Mouse (Mus musculus) left cerebral cortex, postnatal 36 days (tissue): ENCODE results near the gene Pde4d. TPM values are rescaled to one million over a fixed set of nuclear protein-coding genes. Genes with fewer than 3 reads are reported as not detected.

Experiments
- DNase-seq, 2 experiments: peaks; one replicate each; pipeline ENCODE4 v3.0.0; 2021 to 2022; ENCODE audit warnings: low spot score in 2 of 2, mixed read lengths in 1 of 2
- intact Hi-C: fragments of 180-260 bp; cut with DNase I; formaldehyde crosslinking; loops from one replicate; pipeline ENCODE4 v1.15.1; 2025
- total RNA-seq, 2 experiments: library from RNA; stranded (reverse); gene quantifications; 2 replicates each; pipeline ENCODE4 v1.2.3; 2021

The Pde4d gene
- total RNA-seq, 2 experiments from 2014 or later = 110 to 119 TPM

GRCm38 (mm10) chr13:108542342-108542761, 92.6 kb downstream of the Pde4d start:
- intact Hi-C loops = no loop called here

GRCm38 (mm10) chr13:108552288-108552687, 102.5 kb downstream of the Pde4d start:
- DNase-seq = no peak

More at GRCm38 (mm10) chr13:108542342-108542761, 92.6 kb downstream of the Pde4d start:
- DNase-seq = no peak

GRCm38 (mm10) chr13:108552995-108553394, 103.2 kb downstream of the Pde4d start:
- DNase-seq = no peak
- intact Hi-C loops = no loop called here

More at GRCm38 (mm10) chr13:108552288-108552687, 102.5 kb downstream of the Pde4d start:
- intact Hi-C loops = no loop called here

DNA sequence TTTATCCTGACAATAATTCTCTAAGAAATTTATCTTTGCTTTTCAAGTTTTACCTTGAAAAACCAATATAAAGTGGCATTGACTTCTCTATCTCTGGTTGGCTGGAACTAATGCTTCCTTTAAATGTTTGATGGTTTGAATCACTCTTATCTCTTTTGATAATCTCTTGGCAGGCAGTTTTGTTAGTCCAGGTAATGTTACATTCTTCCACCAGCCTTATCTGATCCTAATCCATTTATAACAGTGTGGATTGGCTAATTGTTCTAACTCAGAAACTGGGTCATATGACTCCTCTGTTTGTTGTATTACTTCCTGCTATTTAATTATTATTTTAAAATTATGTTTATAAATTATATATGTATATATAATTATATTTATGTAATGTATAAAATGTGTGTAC, 105.2 kb downstream of the Pde4d start:
- DNase-seq = no peak
- intact Hi-C loops = no loop called here

GRCm38 (mm10) chr13:108596938-108597337, 147.2 kb downstream of the Pde4d start:
- no peak for DNase-seq
- intact Hi-C loops = no loop called here

DNA sequence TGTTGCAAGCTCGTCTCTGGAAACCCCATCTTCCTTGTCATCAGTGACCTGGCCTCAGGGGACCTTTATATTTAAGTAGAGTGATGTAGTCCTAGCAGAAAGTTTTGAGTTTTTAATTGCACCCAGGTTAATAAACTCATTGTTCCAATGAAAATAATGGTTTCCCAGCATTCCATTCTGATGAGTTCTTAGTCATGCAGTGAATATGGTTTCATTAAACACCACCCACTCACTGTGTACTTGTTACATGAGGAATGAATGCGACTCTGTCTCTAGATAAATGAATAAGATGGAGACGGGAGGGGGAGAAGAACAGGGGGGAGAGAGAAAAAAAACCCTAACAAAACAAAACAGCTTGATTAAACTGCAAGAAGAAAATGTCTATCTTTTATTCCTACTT, 148.9 kb downstream of the Pde4d start:
- intact Hi-C loops = no loop called here
- no peak for DNase-seq

- intact Hi-C loops = no loop called here
- DNase-seq = no peak
These were observed 149.6 kb downstream of the Pde4d start for GRCm38 (mm10) chr13:108599186-108599900.

- intact Hi-C loops = no loop called here
- DNase-seq = no peak
These were observed 151.3 kb downstream of the Pde4d start for GRCm38 (mm10) chr13:108601021-108601420.

- no peak for DNase-seq
- intact Hi-C loops = no loop called here
These were observed 153.8 kb downstream of the Pde4d start for GRCm38 (mm10) chr13:108603502-108603901.

GRCm38 (mm10) chr13:108604213-108604612, 154.5 kb downstream of the Pde4d start:
- intact Hi-C loops = no loop called here
- no peak for DNase-seq

GRCm38 (mm10) chr13:108618207-108618606, 168.5 kb downstream of the Pde4d start:
- intact Hi-C loops = no loop called here
- DNase-seq = no peak

GRCm38 (mm10) chr13:108622681-108623080, 172.9 kb downstream of the Pde4d start:
- intact Hi-C loops = no loop called here
- no peak for DNase-seq

- DNase-seq = no peak
- intact Hi-C loops = no loop called here
These were observed 174.2 kb downstream of the Pde4d start for GRCm38 (mm10) chr13:108623929-108624328.

DNA sequence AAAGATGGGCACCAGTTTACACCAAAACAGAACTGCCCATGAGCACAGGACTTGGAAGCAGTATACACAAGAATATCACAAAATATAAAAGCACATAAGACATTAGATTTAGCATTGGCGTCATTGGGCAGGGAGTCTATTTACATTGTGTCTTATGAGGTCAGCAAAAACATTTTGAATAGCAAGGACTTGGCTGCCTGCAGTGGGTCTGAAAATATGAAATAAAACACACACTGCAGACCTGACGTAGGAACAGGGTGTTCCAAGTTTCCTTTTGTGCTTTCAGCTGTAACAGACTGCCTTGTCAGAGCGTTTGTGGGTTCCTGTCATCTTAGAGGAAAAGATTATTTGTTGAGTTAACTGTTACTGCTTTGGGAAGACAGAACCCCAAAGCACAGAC, 176.4 kb downstream of the Pde4d start:
- no peak for DNase-seq
- intact Hi-C loops = no loop called here

DNA sequence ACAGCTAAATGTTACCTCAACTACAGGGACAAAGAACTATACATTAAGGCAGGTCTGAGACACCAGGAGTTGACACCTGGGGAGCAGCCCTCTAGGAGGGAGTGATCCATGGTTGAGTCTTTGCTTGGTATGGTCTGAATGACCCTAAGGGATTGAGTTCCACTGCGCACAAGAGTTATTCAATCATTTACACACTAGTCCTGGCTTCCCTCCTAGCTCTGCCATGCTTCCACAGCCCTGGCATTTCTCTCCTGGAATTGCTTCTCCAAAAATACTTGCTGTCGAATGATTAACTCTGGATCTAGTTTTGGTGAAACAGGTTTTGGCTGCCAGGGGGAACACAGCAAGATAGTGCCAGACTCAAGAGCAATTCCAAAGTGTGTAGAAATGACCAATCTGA, 178.8 kb downstream of the Pde4d start:
- DNase-seq = no peak
- intact Hi-C loops = no loop called here

DNA sequence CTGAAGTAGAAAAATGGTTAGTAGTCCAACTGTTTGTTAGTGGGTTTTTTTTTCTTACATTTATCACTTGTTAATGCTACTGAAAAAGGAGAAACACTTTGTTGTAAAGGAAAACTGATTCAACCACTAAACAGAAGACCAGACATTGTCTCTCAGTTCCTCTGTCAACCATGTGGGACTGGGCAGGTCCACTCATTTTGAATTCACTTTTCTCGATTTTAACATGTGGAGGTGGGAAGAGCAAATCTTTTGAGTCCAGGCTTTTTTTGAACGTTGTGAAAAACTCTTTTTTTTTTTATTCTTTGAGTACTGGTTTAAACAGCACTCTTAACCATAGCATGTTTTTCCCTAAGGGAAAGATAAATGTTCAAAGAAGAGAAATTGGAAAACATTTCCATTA, 180.8 kb downstream of the Pde4d start:
- intact Hi-C loops = no loop called here
- DNase-seq = no peak

DNA sequence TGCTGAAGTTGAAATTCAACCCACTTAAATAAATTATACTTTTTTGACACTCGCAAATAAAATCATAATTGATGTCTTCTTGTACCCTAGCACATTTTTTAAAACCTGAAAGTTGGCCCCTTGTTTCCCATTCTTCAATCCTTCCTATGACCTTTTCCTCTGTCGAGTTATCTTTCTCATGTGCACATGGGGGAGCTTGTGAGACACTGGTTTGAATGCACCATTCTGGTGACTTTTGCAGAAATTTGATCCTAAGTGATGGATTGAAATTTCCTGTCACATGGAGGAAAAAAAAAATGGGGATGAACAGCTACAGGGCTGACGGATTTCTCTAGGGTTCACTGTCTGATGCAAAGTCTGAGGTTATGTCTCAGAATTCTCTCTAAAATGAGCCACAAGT, 181.5 kb downstream of the Pde4d start:
- intact Hi-C loops = no loop called here
- DNase-seq = no peak

DNA sequence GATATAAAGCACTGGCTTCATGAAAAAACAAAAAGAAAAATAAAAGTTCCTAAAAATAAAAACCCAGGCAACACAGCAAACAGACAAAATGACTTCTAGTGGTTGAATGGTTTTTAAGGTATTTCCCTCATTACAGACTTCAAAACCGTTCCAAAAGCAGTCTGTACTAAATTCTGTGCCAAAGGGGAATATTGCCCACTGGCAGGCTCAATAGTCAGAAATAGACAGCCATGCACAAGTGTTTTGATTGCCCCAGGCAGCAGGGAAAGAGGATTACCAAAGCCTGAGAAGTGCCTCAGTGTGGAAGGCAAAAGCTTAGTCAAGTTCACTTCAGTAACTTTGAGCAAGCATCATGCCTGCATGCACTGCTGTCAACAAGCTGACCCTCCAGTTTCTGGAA, 186.8 kb downstream of the Pde4d start:
- no peak for DNase-seq
- intact Hi-C loops = no loop called here

GRCm38 (mm10) chr13:108642259-108642658, 192.5 kb downstream of the Pde4d start:
- no peak for DNase-seq
- intact Hi-C loops = no loop called here

- no peak for DNase-seq
- intact Hi-C loops = no loop called here
These were observed 197.1 kb downstream of the Pde4d start for GRCm38 (mm10) chr13:108646801-108647200.

GRCm38 (mm10) chr13:108647239-108647638, 197.5 kb downstream of the Pde4d start:
- DNase-seq = no peak
- intact Hi-C loops = no loop called here
